Mouse (Mus musculus) hindbrain, embryonic 16.5 days (tissue): Measurements from ENCODE around the gene Tubb3. TPM values are rescaled to one million over a fixed set of nuclear protein-coding genes. Genes with fewer than 3 reads are reported as not detected.
"Not testable (repeated sequence)": the region's sequence is repeated elsewhere in the genome, so short reads cannot be mapped to it uniquely, and the experiment has no call there.

Experiments used
- ATAC-seq: fragments of 200-750 bp; cut with Nextera tagmentation; 2 replicates; pipeline ENCODE4 v1.8.0; 2017; ENCODE audit warnings: moderate TSS enrichment, moderate library complexity
- H3K27ac ChIP-seq: fragments of 300-500 bp; sonication (generic); 2 replicates; pipeline ENCODE4 v1.5.1; 2014; ENCODE audit warnings: low read depth, mild to moderate bottlenecking, control low read depth, low read length, moderate library complexity
- H3K27me3 ChIP-seq: fragments of 300-500 bp; sonication (generic); replicated peaks from 2 replicates; pipeline ENCODE4 v1.6.1; 2014; ENCODE audit warnings: low read length; ENCODE audit not compliant: control insufficient read depth, insufficient read depth
- H3K36me3 ChIP-seq: fragments of 300-500 bp; sonication (generic); 2 replicates; pipeline ENCODE4 v1.6.1; 2014; ENCODE audit warnings: mild to moderate bottlenecking, low read length, moderate library complexity, mixed read lengths; ENCODE audit not compliant: control insufficient read depth, insufficient read depth
- H3K4me1 ChIP-seq: fragments of 300-500 bp; sonication (generic); 2 replicates; pipeline ENCODE4 v1.6.1; 2014; ENCODE audit warnings: low read depth, low read length; ENCODE audit not compliant: control insufficient read depth, insufficient read depth
- H3K4me2 ChIP-seq: fragments of 300-500 bp; sonication (generic); 2 replicates; pipeline ENCODE4 v1.6.1; 2014; ENCODE audit warnings: mild to moderate bottlenecking, low read length, control low read depth, moderate library complexity
- H3K4me3 ChIP-seq: fragments of 300-500 bp; sonication (generic); 2 replicates; pipeline ENCODE4 v1.5.1; 2014; ENCODE audit warnings: mild to moderate bottlenecking, low read length, control low read depth, moderate library complexity
- H3K9ac ChIP-seq: fragments of 300-500 bp; sonication (generic); 2 replicates; pipeline ENCODE4 v1.6.1; 2014; ENCODE audit warnings: low read depth, mild to moderate bottlenecking, control low read depth, low read length, moderate library complexity
- H3K9me3 ChIP-seq: fragments of 300-500 bp; sonication (generic); 2 replicates; pipeline ENCODE4 v1.6.1; 2014; ENCODE audit warnings: mild to moderate bottlenecking, low read length, moderate library complexity; ENCODE audit not compliant: control insufficient read depth
- WGBS: fragments of 180-500 bp; shearing (Covaris S2); extraction: QIAGEN DNeasy Blood & Tissue Kit; methylation state at CpG from one replicate; pipeline ENCODE4 v1.1.7; 2014; 5-methylcytosine and 5-hydroxymethylcytosine counted together
- polyA plus RNA-seq: library from polyadenylated mRNA; unstranded; fragments of >200 nt; fragmentation: Nextera tagmentation; extraction: Ambion mirVana; gene quantifications from 2 replicates; pipeline ENCODE4 v1.2.1, GENCODE M21; 2015

The Tubb3 gene
- polyA plus RNA-seq, 1 experiment from 2014 or later = 1,947 TPM

DNA sequence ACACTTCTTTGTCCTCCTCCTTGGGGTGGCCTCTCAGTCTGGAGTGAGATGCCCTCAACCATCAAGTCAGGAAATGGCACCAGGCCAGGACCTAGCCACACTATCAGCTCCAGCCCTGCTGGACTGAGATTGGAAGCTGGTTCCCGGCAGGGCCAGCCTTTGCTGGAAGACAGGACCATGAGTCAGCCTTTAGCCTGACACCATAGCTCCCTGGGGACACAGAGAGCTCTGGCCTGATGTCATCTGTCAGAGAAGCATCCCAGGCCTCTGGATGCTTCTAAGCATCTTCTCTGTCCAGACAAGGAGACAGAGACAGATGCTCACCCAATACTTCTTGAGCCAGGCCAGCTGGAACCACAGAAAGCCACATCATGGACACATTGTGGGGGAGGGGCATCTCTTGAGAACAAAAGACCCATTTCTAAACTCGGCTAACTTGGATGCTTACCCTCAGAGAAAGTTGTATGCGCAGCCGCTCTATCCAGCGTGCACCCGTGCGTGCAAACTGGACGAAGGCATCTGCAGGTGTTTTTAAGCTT lies 1.1 kb upstream of the Tubb3 start:
- Histone ChIP-seq H3K9me3 (no peaks in the 10 kb centered on the region), H3K27me3 (no peaks in the 10 kb centered on the region), H3K4me1 (peaks cover 17% of the 10 kb centered on the region), H3K36me3 (no peaks in the 10 kb centered on the region), H3K27ac (peak overlapping the region; percentile 96), H3K4me2 (peak overlapping the region; percentile 98), H3K9ac (peak overlapping the region; percentile 84), H3K4me3 (peak overlapping the region; percentile 79)
- 17% methylated on average over 8 of the region's 8 CpGs for WGBS
- ATAC-seq = no peak

DNA sequence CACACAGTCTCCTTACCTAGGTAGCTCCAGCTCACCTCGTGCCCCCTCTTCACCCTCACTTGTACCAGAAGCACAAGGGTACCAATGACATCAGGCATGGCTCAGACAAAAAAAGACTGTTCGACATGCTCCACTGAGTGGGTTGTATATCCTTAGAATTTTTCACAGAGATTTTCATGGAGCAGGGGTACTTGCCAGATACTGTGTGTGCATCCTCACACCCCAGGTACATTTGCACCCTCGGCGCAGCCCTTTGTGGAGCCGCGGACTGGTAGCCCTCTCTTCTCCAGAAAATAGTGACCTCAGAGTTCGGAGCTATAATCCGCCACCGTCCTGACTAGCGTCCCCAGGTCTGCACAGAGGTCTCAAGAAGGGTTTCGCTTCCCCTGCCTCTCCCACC lies 436 bp upstream of the Tubb3 start:
- Histone ChIP-seq H3K4me1 (peaks cover 21% of the 10 kb centered on the region), H3K4me2 (peak overlapping the region; percentile 98), H3K27me3 (no peaks in the 10 kb centered on the region), H3K27ac (peak overlapping the region; percentile 96), H3K9ac (peak overlapping the region; percentile 84), H3K4me3 (peak overlapping the region; percentile 79), H3K9me3 (no peaks in the 10 kb centered on the region), H3K36me3 (no peaks in the 10 kb centered on the region)
- ATAC-seq = peak; percentile 12
- WGBS = 4% methylated on average over 11 of the region's 11 CpGs

DNA sequence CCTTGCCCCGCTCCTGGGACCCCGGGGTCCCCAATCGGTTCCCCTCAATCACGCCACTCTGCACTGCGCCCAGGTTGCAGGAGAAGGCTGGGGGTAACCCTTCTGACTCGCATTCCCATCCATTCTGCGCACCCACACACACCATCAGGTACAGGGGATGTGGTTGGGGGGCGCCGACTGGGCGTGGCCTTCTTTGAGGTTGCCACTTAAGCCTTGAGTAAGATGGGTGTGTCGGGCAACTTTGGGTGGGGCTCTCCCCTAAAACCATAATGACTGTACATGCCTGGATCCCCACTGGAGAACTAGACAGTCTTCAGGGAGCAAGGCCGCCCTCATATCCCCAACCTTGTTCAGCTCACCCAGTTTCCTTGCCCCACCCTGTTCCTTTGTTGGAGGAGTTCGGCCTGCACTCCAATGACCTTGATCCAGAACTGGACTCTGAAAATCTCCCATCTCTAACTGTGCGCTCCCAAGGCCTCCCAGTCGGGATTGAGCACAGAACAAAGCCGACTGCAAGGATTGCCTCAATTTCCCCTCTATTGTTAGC lies 630 bp downstream of the Tubb3 start:
- Histone ChIP-seq H3K27me3 (no peaks in the 10 kb centered on the region), H3K36me3 (no peaks in the 10 kb centered on the region), H3K4me1 (peaks cover 27% of the 10 kb centered on the region), H3K9me3 (no peaks in the 10 kb centered on the region), H3K27ac (peak overlapping the region; percentile 95), H3K4me2 (peak overlapping the region; percentile 98), H3K9ac (peak overlapping the region; percentile 97), H3K4me3 (peak overlapping the region; percentile 79)
- peak; percentile 31 for ATAC-seq
- 5% methylated on average over 13 of the region's 16 CpGs for WGBS

DNA sequence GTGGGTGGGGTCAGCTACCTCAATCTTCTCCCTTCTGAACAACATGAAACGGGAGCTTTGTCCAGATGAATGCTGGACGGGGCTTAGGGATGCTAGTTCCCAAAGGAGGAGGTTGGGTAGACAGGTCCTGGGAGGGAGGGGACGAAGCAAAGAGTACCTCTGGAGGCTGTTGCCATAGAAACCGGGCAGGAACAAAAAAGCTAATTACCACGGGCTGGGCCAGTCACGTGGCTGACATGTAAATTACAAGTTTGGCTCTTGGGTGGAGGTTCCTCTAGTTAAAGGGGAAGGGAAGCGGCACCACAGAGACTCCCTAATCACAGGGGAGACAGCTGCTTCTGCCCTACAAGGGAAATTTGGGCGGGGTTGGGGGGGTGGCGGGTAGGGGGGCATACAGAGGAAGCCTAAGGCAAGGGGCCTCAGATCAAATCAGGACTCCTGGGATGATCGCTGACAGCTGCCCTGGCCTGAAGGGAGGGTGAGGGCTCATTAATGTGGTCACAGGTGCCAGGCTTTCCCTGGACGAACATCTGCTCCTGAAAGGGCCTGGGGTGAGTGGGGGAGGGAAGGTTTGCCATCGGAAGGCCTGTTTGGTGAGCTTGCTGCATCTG lies 1.4 kb downstream of the Tubb3 start:
- Histone ChIP-seq H3K9me3 (no peaks in the 10 kb centered on the region), H3K27me3 (no peaks in the 10 kb centered on the region), H3K4me1 (peaks cover 31% of the 10 kb centered on the region), H3K4me3 (peak overlapping the region; percentile 79), H3K4me2 (peak overlapping the region; percentile 98), H3K36me3 (no peaks in the 10 kb centered on the region), H3K27ac (peak overlapping the region; percentile 95), H3K9ac (peak overlapping the region; percentile 97)
- no peak for ATAC-seq
- WGBS = 2% methylated on average over 10 of the region's 12 CpGs

DNA sequence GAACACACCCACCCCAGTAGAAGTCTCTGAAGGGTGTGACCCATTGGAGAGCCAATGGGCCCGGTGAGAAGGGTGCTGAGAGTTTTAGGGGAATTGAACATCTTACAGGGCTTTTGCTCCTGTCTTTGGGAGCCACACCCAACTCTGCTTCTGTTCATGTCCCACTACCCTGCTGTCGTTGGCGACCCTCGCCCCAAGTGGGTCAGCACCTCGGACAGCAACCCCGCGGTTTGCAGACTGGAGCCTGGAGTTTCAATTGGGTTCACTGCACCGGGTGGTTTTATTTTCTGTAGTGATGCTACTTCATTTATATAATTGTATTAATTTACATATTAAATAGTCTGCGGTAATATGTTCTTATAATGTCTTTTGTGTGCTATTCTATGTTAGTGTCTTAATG lies 3.0 kb downstream of the Tubb3 start:
- H3K9me3 ChIP-seq = no peaks in the 10 kb centered on the region
- ATAC-seq = no peak
- 7% methylated on average over 9 of the region's 9 CpGs for WGBS
- H3K4me3 ChIP-seq = peak overlapping the region; percentile 79
- H3K4me2 ChIP-seq = peak overlapping the region; percentile 98
- peak overlapping the region; percentile 64 for H3K27ac ChIP-seq
- no peaks in the 10 kb centered on the region for H3K27me3 ChIP-seq
- H3K9ac ChIP-seq = peak overlapping the region; percentile 97
- H3K4me1 ChIP-seq = peaks cover 27% of the 10 kb centered on the region
- H3K36me3 ChIP-seq = peaks cover 12% of the 10 kb centered on the region

DNA sequence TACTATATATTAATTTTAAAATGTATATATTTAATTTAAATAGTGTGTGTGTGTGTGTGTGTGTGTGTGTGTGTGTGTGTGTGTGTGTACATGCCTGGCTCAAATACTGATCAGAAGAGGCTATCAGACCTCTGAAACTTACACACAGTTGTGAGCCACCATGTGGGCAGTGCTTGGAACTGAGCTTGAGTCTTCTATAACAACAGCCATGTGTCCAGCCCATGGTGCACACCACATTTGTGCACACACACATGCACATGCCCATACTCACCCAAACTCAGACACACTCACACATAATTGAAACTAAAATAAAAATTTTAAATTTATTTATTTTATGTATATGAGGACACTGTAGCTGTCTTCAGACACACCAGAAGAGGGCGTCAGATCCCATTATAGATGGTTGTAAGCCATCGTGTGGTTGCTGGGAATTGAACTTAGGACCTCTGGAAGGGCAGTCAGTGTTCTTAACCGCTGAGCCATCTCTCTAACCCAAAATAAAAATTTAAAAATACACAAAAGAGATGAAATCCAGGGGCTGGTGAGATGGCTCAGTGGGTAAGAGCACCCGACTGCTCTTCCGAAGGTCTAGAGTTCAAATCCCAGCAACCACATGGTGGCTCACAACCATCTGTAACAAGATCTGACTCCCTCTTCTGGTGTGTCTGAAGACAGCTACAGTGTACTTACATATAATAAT lies 3.9 kb downstream of the Tubb3 start:
- Histone ChIP-seq H3K4me3 (peak overlapping the region; percentile 79), H3K4me2 (peak overlapping the region; percentile 98), H3K4me1 (peaks cover 20% of the 10 kb centered on the region), H3K36me3 (peaks cover 14% of the 10 kb centered on the region)
- 75% methylated on average over 5 of the region's 5 CpGs for WGBS
- not testable (repeated sequence) for H3K27me3 ChIP-seq, H3K9me3 ChIP-seq, H3K27ac ChIP-seq, H3K9ac ChIP-seq, ATAC-seq

DNA sequence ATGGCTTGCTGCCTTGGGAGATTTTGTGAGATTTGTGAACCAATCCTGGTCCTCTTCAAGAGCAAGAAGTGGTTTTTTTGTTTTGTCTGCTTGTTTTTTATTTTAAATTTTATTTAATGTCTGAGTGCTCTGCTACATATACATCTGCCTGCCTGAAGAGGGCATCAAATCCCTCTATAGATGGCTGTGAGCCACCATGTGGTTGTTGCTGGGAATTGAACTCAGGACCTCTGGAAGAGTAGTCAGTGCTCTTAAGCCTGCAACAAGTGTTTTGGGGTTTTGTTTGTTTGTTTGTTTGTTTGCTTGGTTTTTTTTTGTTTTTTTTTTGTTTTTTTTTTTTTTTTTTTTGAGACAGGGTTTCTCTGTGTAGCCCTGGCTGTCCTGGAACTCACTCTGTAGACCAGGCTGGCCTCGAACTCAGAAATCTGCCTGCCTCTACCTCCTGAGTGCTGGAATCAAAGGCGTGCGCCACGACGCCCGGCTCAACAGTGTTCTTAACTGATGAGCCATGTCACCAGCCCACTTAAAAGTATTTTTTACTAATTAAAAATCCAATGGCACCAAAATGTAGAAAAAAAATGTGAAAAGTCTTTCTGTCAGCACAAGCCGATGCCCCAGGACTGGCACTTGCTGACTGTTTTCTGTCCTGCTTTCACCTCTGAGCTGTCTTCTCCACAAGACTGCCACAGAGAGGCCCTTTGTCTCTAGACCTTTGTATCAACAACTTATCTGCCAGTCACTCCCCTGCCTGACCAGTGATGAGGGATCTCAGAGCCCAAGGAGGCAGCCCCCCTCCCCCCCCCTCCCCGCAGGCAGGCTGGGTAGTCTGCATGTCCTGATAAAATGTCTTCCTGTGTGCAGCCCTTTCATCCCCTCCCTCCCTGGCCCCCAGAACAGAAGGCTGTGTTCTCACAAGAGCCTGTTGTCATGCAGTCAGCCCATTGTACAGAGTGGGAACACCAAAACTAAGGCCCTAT lies 5.0 kb downstream of the Tubb3 start:
- Histone ChIP-seq H3K4me3 (peak overlapping the region; percentile 18; the same call in 1 of the 2 replicates), H3K9ac (no peak overlapping the region), H3K4me1 (peaks cover 19% of the 10 kb centered on the region), H3K36me3 (peaks cover 24% of the 10 kb centered on the region), H3K27ac (no peak overlapping the region), H3K4me2 (peak overlapping the region; percentile 98), H3K9me3 (no peaks in the 10 kb centered on the region), H3K27me3 (no peaks in the 10 kb centered on the region)
- WGBS = 77% methylated on average over 8 of the region's 8 CpGs
- ATAC-seq = no peak

DNA sequence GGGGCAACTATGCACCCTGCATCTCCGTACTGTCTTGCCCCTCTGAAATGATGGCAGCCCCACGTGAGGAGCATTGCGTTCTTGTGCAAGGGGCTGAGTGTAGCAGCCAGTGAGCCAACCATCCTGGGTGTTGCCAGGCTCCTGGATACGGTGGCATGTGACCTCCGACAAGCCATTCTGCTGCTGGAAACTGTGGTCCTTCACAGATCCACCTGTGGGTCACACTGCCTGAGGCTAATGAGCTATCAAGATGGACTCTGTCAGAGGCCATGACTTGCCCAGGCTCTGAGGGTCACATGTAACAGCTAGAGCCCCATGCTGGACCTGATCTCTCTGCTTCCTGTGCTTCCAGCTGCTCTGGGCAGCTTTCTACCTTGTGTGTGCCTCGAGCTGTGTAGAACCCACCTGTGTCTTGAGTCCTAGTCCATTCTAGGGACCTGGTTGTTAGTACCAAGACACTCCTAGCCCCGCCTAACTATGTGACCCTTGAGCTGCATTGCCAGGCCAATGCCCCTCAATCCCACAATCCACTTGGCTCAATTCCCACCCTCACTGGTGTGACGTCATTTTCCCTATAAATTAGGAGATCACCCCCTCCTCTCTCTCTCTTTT lies 5.8 kb downstream of the Tubb3 start:
- Histone ChIP-seq H3K9ac (0 out of 2 replicates have a peak overlapping the region, but pooled peaks have one; percentile 31), H3K27ac (no peak overlapping the region), H3K27me3 (no peaks in the 10 kb centered on the region), H3K4me3 (peak overlapping the region; percentile 9; the same call in 1 of the 2 replicates), H3K4me1 (peaks cover 19% of the 10 kb centered on the region), H3K36me3 (peaks cover 28% of the 10 kb centered on the region), H3K9me3 (no peaks in the 10 kb centered on the region), H3K4me2 (peak overlapping the region; percentile 40)
- 79% methylated on average over 8 of the region's 8 CpGs for WGBS
- ATAC-seq = no peak
